ENCODE assay signal across 19 mouse cellular contexts in the genomic region with DNA sequence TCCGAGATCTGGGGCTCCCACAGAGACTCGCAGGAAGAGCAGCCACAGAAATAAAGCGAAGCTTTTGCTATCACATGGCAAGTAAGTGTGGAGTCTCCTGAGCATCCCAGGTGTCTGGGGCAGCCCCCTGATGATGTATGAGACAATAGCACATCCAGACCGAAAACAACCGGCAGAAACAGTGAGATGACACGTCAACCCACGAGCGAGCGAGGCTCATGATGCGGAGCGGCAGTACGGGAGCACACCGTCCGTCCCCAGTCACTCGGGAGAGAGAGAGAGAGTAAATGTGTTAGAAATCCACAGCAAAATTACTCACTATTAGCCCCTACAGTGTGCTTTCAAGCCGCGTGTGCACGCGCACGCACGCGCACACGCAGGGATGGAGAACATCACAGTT.
"Had no signal": no experiment of that assay in that cellular context is flagged by ENCODE, and none has a peak within 500 bp of the region (broad histone marks: within the 10 kb centered on the region; RNA-seq: fewer than 3 reads in every experiment).

No protein-coding gene starts in this region.

- H3K9ac ChIP-seq: liver, embryonic 15.5 days; liver, postnatal 0 days; lung, embryonic 15.5 days; midbrain, embryonic 13.5 days; midbrain, embryonic 15.5 days; neural tube, embryonic 13.5 days; stomach, embryonic 15.5 days had no signal

- H3K4me2 ChIP-seq: liver, embryonic 15.5 days; lung, embryonic 15.5 days; midbrain, embryonic 11.5 days; midbrain, embryonic 13.5 days; midbrain, embryonic 15.5 days; neural tube, embryonic 13.5 days; stomach, embryonic 15.5 days had no signal

- H3K4me3 ChIP-seq: liver, embryonic 15.5 days; lung, embryonic 15.5 days; megakaryocyte, embryonic 14.5 days; midbrain, embryonic 13.5 days; midbrain, embryonic 15.5 days; neural tube, embryonic 13.5 days; stomach, embryonic 15.5 days had no signal

- DNase-seq: liver, postnatal 0 days; lung, adult 2 months; lung, postnatal 14 days; lung, postnatal 36 days; right cerebral cortex, postnatal 14 days; thymus, adult 2 months; thymus, postnatal 25 days; thymus, postnatal 4 days had no signal

- H3K27me3 ChIP-seq: liver, embryonic 15.5 days; lung, embryonic 15.5 days; megakaryocyte, embryonic 14.5 days; midbrain, embryonic 13.5 days; midbrain, embryonic 15.5 days; neural tube, embryonic 13.5 days; stomach, embryonic 15.5 days had no signal

- H3K36me3 ChIP-seq: liver, embryonic 15.5 days; lung, embryonic 15.5 days; midbrain, embryonic 13.5 days; midbrain, embryonic 15.5 days; neural tube, embryonic 13.5 days; stomach, embryonic 15.5 days had no signal

- ATAC-seq: liver, postnatal 0 days; lung, postnatal 0 days; midbrain, embryonic 13.5 days; midbrain, embryonic 15.5 days had no signal

- H3K9me3 ChIP-seq: liver, embryonic 15.5 days; lung, embryonic 15.5 days; midbrain, embryonic 15.5 days; neural tube, embryonic 13.5 days; stomach, embryonic 15.5 days had no signal

- H3K4me1 ChIP-seq: liver, embryonic 15.5 days; lung, embryonic 15.5 days; megakaryocyte, embryonic 14.5 days; midbrain, embryonic 13.5 days; midbrain, embryonic 15.5 days; neural tube, embryonic 13.5 days; stomach, embryonic 15.5 days had no signal

- H3K27ac ChIP-seq: liver, embryonic 15.5 days; lung, embryonic 15.5 days; macrophage; midbrain, embryonic 13.5 days; midbrain, embryonic 15.5 days; neural tube, embryonic 13.5 days; stomach, embryonic 15.5 days; stomach, postnatal 0 days had no signal
